Mouse (Mus musculus): ENCODE measurements around the gene Gm8068. TPM values are rescaled to one million over a fixed set of nuclear protein-coding genes. Genes with fewer than 3 reads are reported as not detected.

Gene Gm8068
- polyA plus RNA-seq (2012; rRNA removed), result not detected in 2 replicates

GRCm38 (mm10) chr14:41701785-41702184 is at the start of gene Gm8068:
Gene Gm8068, minus strand, starts transcription at chr14:41701885.

GRCm38 (mm10) chr14:41750514-41750913 is 48.8 kb upstream of the Gm8068 start, which contains the start of gene Gm7929:
Gene Gm7929, minus strand, starts transcription at chr14:41750614.

Other genes starting within 250 kb of the Gm8068 start
- not detected in 2 replicates for gene Gm7954, start 248.4 kb downstream of the Gm8068 start, polyA plus RNA-seq (2012; rRNA removed)
- not detected in 2 replicates for gene Gm3486, start 212.4 kb downstream of the Gm8068 start, polyA plus RNA-seq (2012; rRNA removed)
- not detected in 2 replicates for gene Gm7970, start 146.3 kb downstream of the Gm8068 start, polyA plus RNA-seq (2012; rRNA removed)
- not detected in 2 replicates for gene 1700049E17Rik2, start 128.7 kb downstream of the Gm8068 start, polyA plus RNA-seq (2012; rRNA removed)
- not detected in 2 replicates for gene Gm3072, start 77.3 kb downstream of the Gm8068 start, polyA plus RNA-seq (2012; rRNA removed)
- gene Gm3676, start 55.4 kb downstream of the Gm8068 start, polyA plus RNA-seq (2012; rRNA removed), result not detected in 2 replicates
- not detected in 2 replicates for gene Gm7929, start 48.7 kb upstream of the Gm8068 start, polyA plus RNA-seq (2012; rRNA removed)
- not detected in 2 replicates for gene Gm47189, start 70.6 kb upstream of the Gm8068 start, polyA plus RNA-seq (2012; rRNA removed)
- gene Gm7980, start 205.4 kb upstream of the Gm8068 start, polyA plus RNA-seq (2012; rRNA removed), result not detected in 2 replicates
- not detected in 2 replicates for gene 1700049E17Rik1, start 223.1 kb upstream of the Gm8068 start, polyA plus RNA-seq (2012; rRNA removed)
- not detected in 2 replicates for gene 1700024B05Rik, start 242.1 kb upstream of the Gm8068 start, polyA plus RNA-seq (2012; rRNA removed)

Measured in central nervous system, embryonic 11.5 days (tissue).